Mouse (Mus musculus) lung, adult 18-20 months (tissue): Measurements from ENCODE around the gene Mfng.
A peak's percentile ranks its signal among the peaks of the same experiment; 100 is the strongest.

Experiments used
- DNase-seq, 2 experiments: peaks; one replicate each; pipeline ENCODE4 v3.0.0; 2022; ENCODE audit warnings: mixed read lengths in 2 of 2

Mfng gene

GRCm38 (mm10) chr15:78755966-78756725 lies 17.1 kb downstream of the Mfng start:
- no peak for DNase-seq

GRCm38 (mm10) chr15:78755226-78755625 lies 18.0 kb downstream of the Mfng start:
- DNase-seq = no peak

- no peak for DNase-seq
Observed at GRCm38 (mm10) chr15:78754144-78754543, 19.1 kb downstream of the Mfng start.

- no peak for DNase-seq
Observed at GRCm38 (mm10) chr15:78752991-78753390, 20.3 kb downstream of the Mfng start.

GRCm38 (mm10) chr15:78750608-78751350 lies 22.5 kb downstream of the Mfng start:
- no peak for DNase-seq

GRCm38 (mm10) chr15:78749855-78750254 lies 23.4 kb downstream of the Mfng start:
- DNase-seq = no peak

GRCm38 (mm10) chr15:78744206-78744605 lies 29.1 kb downstream of the Mfng start:
- peak; percentile 48 to 49 for DNase-seq

- no peak for DNase-seq
Observed at GRCm38 (mm10) chr15:78742831-78743230, 30.4 kb downstream of the Mfng start.

GRCm38 (mm10) chr15:78740662-78741061 lies 32.6 kb downstream of the Mfng start:
- no peak for DNase-seq

GRCm38 (mm10) chr15:78737146-78737545 lies 36.1 kb downstream of the Mfng start:
- no peak for DNase-seq

GRCm38 (mm10) chr15:78736681-78737100 lies 36.6 kb downstream of the Mfng start:
- no peak for DNase-seq

- DNase-seq = no peak
Observed at GRCm38 (mm10) chr15:78736181-78736579, 37.1 kb downstream of the Mfng start.

- no peak for DNase-seq
Observed at GRCm38 (mm10) chr15:78735431-78736180, 37.7 kb downstream of the Mfng start.

GRCm38 (mm10) chr15:78731830-78732229 lies 41.4 kb downstream of the Mfng start:
- DNase-seq = no peak

GRCm38 (mm10) chr15:78730315-78731049 lies 42.8 kb downstream of the Mfng start:
- no peak for DNase-seq

- DNase-seq = no peak
Observed at GRCm38 (mm10) chr15:78726697-78727096, 46.6 kb downstream of the Mfng start.

GRCm38 (mm10) chr15:78720532-78720931 lies 52.7 kb downstream of the Mfng start:
- DNase-seq = peak; percentile 59 to 63

- peak; percentile 44 to 54 for DNase-seq
Observed at GRCm38 (mm10) chr15:78720094-78720493, 53.2 kb downstream of the Mfng start.

- DNase-seq = no peak
Observed at GRCm38 (mm10) chr15:78719416-78719815, 53.9 kb downstream of the Mfng start.

GRCm38 (mm10) chr15:78718290-78719250 lies 54.7 kb downstream of the Mfng start, which contains the start of gene Elfn2:
TSS of gene Elfn2 (minus strand) at chr15:78718771.
- no peak for DNase-seq

- no peak for DNase-seq
Observed at GRCm38 (mm10) chr15:78716936-78717335, 56.3 kb downstream of the Mfng start.
